Mouse (Mus musculus) stomach, embryonic 16.5 days (tissue): ENCODE results near the gene Rassf3. TPM values are rescaled to one million over a fixed set of nuclear protein-coding genes. Genes with fewer than 3 reads are reported as not detected.

Source experiments
- ATAC-seq: fragments of 200-750 bp; cut with Nextera tagmentation; 2 replicates; pipeline ENCODE4 v1.8.0; 2017; ENCODE audit warnings: moderate number of reproducible peaks, moderate TSS enrichment; ENCODE audit not compliant: insufficient read depth, low FRiP score
- H3K27ac ChIP-seq: fragments of 300-500 bp; sonication (generic); 2 replicates; pipeline ENCODE4 v1.5.1; 2014; ENCODE audit warnings: low read length
- H3K27me3 ChIP-seq: fragments of 300-500 bp; sonication (generic); 2 replicates; pipeline ENCODE4 v1.6.1; 2014; ENCODE audit warnings: low read length, control low read depth, mixed read lengths; ENCODE audit not compliant: control insufficient read depth, insufficient read depth
- H3K36me3 ChIP-seq: fragments of 300-500 bp; sonication (generic); 2 replicates; pipeline ENCODE4 v1.6.1; 2014; ENCODE audit warnings: low read length; ENCODE audit not compliant: control insufficient read depth, insufficient read depth
- H3K4me1 ChIP-seq: fragments of 300-500 bp; sonication (generic); 2 replicates; pipeline ENCODE4 v1.6.1; 2014; ENCODE audit warnings: low read length, control low read depth, mixed read lengths; ENCODE audit not compliant: control insufficient read depth, insufficient read depth
- H3K4me2 ChIP-seq: fragments of 300-500 bp; sonication (generic); 2 replicates; pipeline ENCODE4 v1.6.1; 2014; ENCODE audit warnings: low read depth, low read length, mixed read lengths
- H3K4me3 ChIP-seq: fragments of 300-500 bp; sonication (generic); replicated peaks from 2 replicates; pipeline ENCODE4 v1.5.1; 2014; ENCODE audit warnings: mild to moderate bottlenecking, low read length
- H3K9ac ChIP-seq: fragments of 300-500 bp; sonication (generic); 2 replicates; pipeline ENCODE4 v1.6.1; 2014; ENCODE audit warnings: low read length
- H3K9me3 ChIP-seq: fragments of 300-500 bp; sonication (generic); replicated peaks from 2 replicates; pipeline ENCODE4 v1.6.1; 2016; ENCODE audit warnings: low read length, control low read depth; ENCODE audit not compliant: control insufficient read depth
- WGBS: fragments of 180-500 bp; shearing (Covaris S2); extraction: QIAGEN DNeasy Blood & Tissue Kit; methylation state at CpG from one replicate; pipeline ENCODE4 v1.1.7; 2014; 5-methylcytosine and 5-hydroxymethylcytosine counted together
- polyA plus RNA-seq: library from polyadenylated mRNA; unstranded; fragments of >200 nt; fragmentation: Nextera tagmentation; extraction: Ambion mirVana; gene quantifications from 2 replicates; pipeline ENCODE4 v1.2.1, GENCODE M21; 2015

Rassf3 gene
- polyA plus RNA-seq, 1 experiment from 2014 or later: 22.0 TPM

- Histone ChIP-seq H3K4me1 (peaks cover 5% of the 10 kb centered on the region; the same call in 1 of the 2 replicates), H3K27me3 (no peaks in the 10 kb centered on the region), H3K4me3 (no peak overlapping the region), H3K9me3 (no peaks in the 10 kb centered on the region), H3K4me2 (no peak overlapping the region; the same call in 1 of the 2 replicates), H3K9ac (no peak overlapping the region), H3K36me3 (no peaks in the 10 kb centered on the region), H3K27ac (peak overlapping the region; percentile 66)
- 67% methylated on average over 9 of the region's 9 CpGs for WGBS
- ATAC-seq: peak; percentile 57; the same call in 1 of the 2 replicates
Observed at GRCm38 (mm10) chr10:121493374-121494162, 17.4 kb upstream of the Rassf3 start.

GRCm38 (mm10) chr10:121492608-121493315 is 16.6 kb upstream of the Rassf3 start:
- H3K4me1 ChIP-seq: peaks cover 2% of the 10 kb centered on the region; the same call in 1 of the 2 replicates

GRCm38 (mm10) chr10:121489941-121490340 is 13.8 kb upstream of the Rassf3 start:
- H3K9ac ChIP-seq: no peak overlapping the region
- no peak overlapping the region for H3K4me2 ChIP-seq
- no peaks in the 10 kb centered on the region for H3K27me3 ChIP-seq
- H3K4me1 ChIP-seq: peaks cover 2% of the 10 kb centered on the region; the same call in 1 of the 2 replicates
- H3K27ac ChIP-seq: no peak overlapping the region
- H3K36me3 ChIP-seq: no peaks in the 10 kb centered on the region
- H3K4me3 ChIP-seq: no peak overlapping the region
- ATAC-seq: no peak
- H3K9me3 ChIP-seq: no peaks in the 10 kb centered on the region
- 84% methylated on average over 6 of the region's 6 CpGs for WGBS

More at GRCm38 (mm10) chr10:121492608-121493315, 16.6 kb upstream of the Rassf3 start:
- Histone ChIP-seq H3K4me2 (no peak overlapping the region), H3K9me3 (no peaks in the 10 kb centered on the region), H3K9ac (no peak overlapping the region), H3K4me3 (no peak overlapping the region), H3K27me3 (no peaks in the 10 kb centered on the region), H3K27ac (peak overlapping the region; percentile 52; the same call in 1 of the 2 replicates), H3K36me3 (no peaks in the 10 kb centered on the region)
- ATAC-seq: no peak
- 64% methylated on average over 7 of the region's 7 CpGs for WGBS

GRCm38 (mm10) chr10:121488623-121489299 is 12.6 kb upstream of the Rassf3 start:
- H3K4me3 ChIP-seq: no peak overlapping the region

GRCm38 (mm10) chr10:121487716-121488115 is 11.6 kb upstream of the Rassf3 start:
- 77% methylated on average over 4 of the region's 4 CpGs for WGBS
- no peaks in the 10 kb centered on the region for H3K36me3 ChIP-seq
- no peaks in the 10 kb centered on the region for H3K27me3 ChIP-seq
- H3K4me3 ChIP-seq: no peak overlapping the region
- no peaks in the 10 kb centered on the region for H3K9me3 ChIP-seq
- no peak for ATAC-seq
- H3K27ac ChIP-seq: no peak overlapping the region
- no peak overlapping the region for H3K9ac ChIP-seq
- no peaks in the 10 kb centered on the region for H3K4me1 ChIP-seq
- no peak overlapping the region for H3K4me2 ChIP-seq

More at GRCm38 (mm10) chr10:121488623-121489299, 12.6 kb upstream of the Rassf3 start:
- Histone ChIP-seq H3K27me3 (no peaks in the 10 kb centered on the region), H3K36me3 (no peaks in the 10 kb centered on the region), H3K9me3 (no peaks in the 10 kb centered on the region), H3K4me2 (no peak overlapping the region), H3K27ac (no peak overlapping the region), H3K9ac (no peak overlapping the region), H3K4me1 (peaks cover 2% of the 10 kb centered on the region; the same call in 1 of the 2 replicates)
- 81% methylated on average over 14 of the region's 14 CpGs for WGBS
- ATAC-seq: no peak

- H3K4me1 ChIP-seq: no peaks in the 10 kb centered on the region
- ATAC-seq: peak; percentile 85
- H3K9ac ChIP-seq: no peak overlapping the region
- no peak overlapping the region for H3K4me2 ChIP-seq
- H3K36me3 ChIP-seq: no peaks in the 10 kb centered on the region
- no peak overlapping the region for H3K4me3 ChIP-seq
- no peak overlapping the region for H3K27ac ChIP-seq
- H3K27me3 ChIP-seq: no peaks in the 10 kb centered on the region
- H3K9me3 ChIP-seq: no peaks in the 10 kb centered on the region
- 59% methylated on average over 9 of the region's 9 CpGs for WGBS
Observed at GRCm38 (mm10) chr10:121486350-121486749, 10.2 kb upstream of the Rassf3 start.

- no peak for ATAC-seq
- Histone ChIP-seq H3K4me2 (no peak overlapping the region), H3K36me3 (no peaks in the 10 kb centered on the region)
Observed at GRCm38 (mm10) chr10:121483364-121483763, 7.2 kb upstream of the Rassf3 start.

GRCm38 (mm10) chr10:121481141-121481540 is 5.0 kb upstream of the Rassf3 start:
- WGBS: 88% methylated on average over 10 of the region's 10 CpGs
- Histone ChIP-seq H3K9ac (no peak overlapping the region), H3K27ac (no peak overlapping the region), H3K9me3 (no peaks in the 10 kb centered on the region), H3K4me1 (peaks cover 4% of the 10 kb centered on the region), H3K4me3 (no peak overlapping the region), H3K36me3 (no peaks in the 10 kb centered on the region), H3K4me2 (no peak overlapping the region), H3K27me3 (no peaks in the 10 kb centered on the region)
- no peak for ATAC-seq

More at GRCm38 (mm10) chr10:121483364-121483763, 7.2 kb upstream of the Rassf3 start:
- Histone ChIP-seq H3K9me3 (no peaks in the 10 kb centered on the region), H3K9ac (no peak overlapping the region), H3K4me1 (no peaks in the 10 kb centered on the region), H3K27ac (no peak overlapping the region), H3K4me3 (no peak overlapping the region), H3K27me3 (no peaks in the 10 kb centered on the region)
- 59% methylated on average over 1 of the region's 1 CpGs for WGBS
